Mouse (Mus musculus) intestine, embryonic 14.5 days (tissue): ENCODE measurements around the gene B4gat1. TPM values are rescaled to one million over a fixed set of nuclear protein-coding genes. Genes with fewer than 3 reads are reported as not detected.

Source experiments
- ATAC-seq: fragments of 200-750 bp; cut with Nextera tagmentation; replicated peaks from 2 replicates; pipeline ENCODE4 v1.8.0; 2017; ENCODE audit warnings: low read depth, moderate number of reproducible peaks, moderate TSS enrichment, moderate library complexity; ENCODE audit not compliant: low FRiP score, low TSS enrichment
- DNase-seq: peaks from one replicate; pipeline ENCODE4 v3.0.0-alpha.2; 2018; ENCODE audit warnings: low spot score
- H3K27ac ChIP-seq: fragments of 300-500 bp; sonication (generic); 2 replicates; pipeline ENCODE4 v1.5.1; 2014; ENCODE audit warnings: low read depth, mild to moderate bottlenecking, control low read depth
- H3K27me3 ChIP-seq: fragments of 300-500 bp; sonication (generic); replicated peaks from 2 replicates; pipeline ENCODE4 v1.6.1; 2014; ENCODE audit warnings: low read length, control low read depth; ENCODE audit not compliant: control insufficient read depth, insufficient read depth
- H3K36me3 ChIP-seq: fragments of 300-500 bp; sonication (generic); 2 replicates; pipeline ENCODE4 v1.6.1; 2014; ENCODE audit warnings: low read length, control low read depth; ENCODE audit not compliant: control insufficient read depth, insufficient read depth
- H3K4me1 ChIP-seq: fragments of 300-500 bp; sonication (generic); replicated peaks from 2 replicates; pipeline ENCODE4 v1.6.1; 2014; ENCODE audit warnings: low read length, control low read depth, mixed read lengths; ENCODE audit not compliant: control insufficient read depth, insufficient read depth
- H3K4me2 ChIP-seq: fragments of 300-500 bp; sonication (generic); 2 replicates; pipeline ENCODE4 v1.6.1; 2014; ENCODE audit warnings: low read length
- H3K4me3 ChIP-seq: fragments of 300-500 bp; sonication (generic); 2 replicates; pipeline ENCODE4 v1.5.1; 2014; ENCODE audit warnings: low read depth, low read length, control low read depth, mixed read lengths
- H3K9ac ChIP-seq: fragments of 300-500 bp; sonication (generic); 2 replicates; pipeline ENCODE4 v1.6.1; 2014; ENCODE audit warnings: mild to moderate bottlenecking, low read length
- H3K9me3 ChIP-seq: fragments of 300-500 bp; sonication (generic); 2 replicates; pipeline ENCODE4 v1.6.1; 2016; ENCODE audit warnings: low read length, control low read depth; ENCODE audit not compliant: control insufficient read depth
- WGBS: fragments of 180-500 bp; shearing (Covaris S2); extraction: QIAGEN DNeasy Blood & Tissue Kit; methylation state at CpG from one replicate; pipeline ENCODE4 v1.1.7; 2014; 5-methylcytosine and 5-hydroxymethylcytosine counted together
- polyA plus RNA-seq: library from polyadenylated mRNA; unstranded; fragments of >200 nt; fragmentation: Nextera tagmentation; extraction: Ambion mirVana; gene quantifications from 2 replicates; pipeline ENCODE4 v1.2.1, GENCODE M21; 2014

The B4gat1 gene
- polyA plus RNA-seq, 1 experiment from 2014 or later, result 39.1 TPM

DNA sequence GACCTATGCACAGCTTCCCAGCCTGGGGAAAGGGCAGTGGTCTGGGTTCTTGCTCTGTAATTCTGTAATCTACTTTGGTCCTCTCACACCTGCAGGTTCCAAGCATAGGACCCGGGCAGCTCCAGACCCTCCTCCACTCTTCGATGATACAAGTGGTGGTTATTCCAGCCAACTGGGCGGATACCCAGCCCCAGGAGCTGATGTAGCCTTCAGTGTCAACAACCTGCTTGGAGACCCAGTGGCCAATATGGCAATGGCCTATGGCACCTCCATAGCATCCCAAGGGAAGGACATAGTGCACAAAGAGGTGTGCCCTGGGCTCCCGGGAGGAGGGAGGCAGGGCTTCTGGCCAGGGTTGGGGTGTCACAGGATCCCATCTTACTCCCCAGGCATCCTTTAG lies 50.7 kb downstream of the B4gat1 start:
- DNase-seq, result no peak
- H3K4me3 ChIP-seq, result peak overlapping the region; percentile 87
- 85% methylated on average over 4 of the region's 4 CpGs for WGBS
- peaks cover 10% of the 10 kb centered on the region for H3K4me1 ChIP-seq
- H3K27ac ChIP-seq, result no peak overlapping the region
- peak overlapping the region; percentile 93 for H3K4me2 ChIP-seq
- peak overlapping the region; percentile 69; the same call in 1 of the 2 replicates for H3K9ac ChIP-seq
- ATAC-seq, result no peak
- peaks cover 22% of the 10 kb centered on the region for H3K27me3 ChIP-seq
- no peaks in the 10 kb centered on the region for H3K9me3 ChIP-seq
- H3K36me3 ChIP-seq, result peaks cover 34% of the 10 kb centered on the region

Other genes starting within 250 kb of the B4gat1 start
- gene Rbm4, start 244.9 kb upstream of the B4gat1 start, polyA plus RNA-seq, result 59.8 and 69.8 TPM in 2 replicates
- 25.7 and 29.0 TPM in 2 replicates for gene Gm21992, start 227.2 kb upstream of the B4gat1 start, polyA plus RNA-seq
- 77.1 and 82.3 TPM in 2 replicates for gene Rbm14, start 227.2 kb upstream of the B4gat1 start, polyA plus RNA-seq
- 48.8 and 49.3 TPM in 2 replicates for gene Ccs, start 199.5 kb upstream of the B4gat1 start, polyA plus RNA-seq
- 0.17 TPM in 1 of 2 replicates, not detected in the other for gene Ccdc87, start 199.5 kb upstream of the B4gat1 start, polyA plus RNA-seq
- gene Ctsf, start 183.7 kb upstream of the B4gat1 start, polyA plus RNA-seq, result 24.0 and 24.9 TPM in 2 replicates
- gene Actn3, start 160.9 kb upstream of the B4gat1 start, polyA plus RNA-seq, result 0.87 and 1.4 TPM in 2 replicates
- gene Zdhhc24, start 160.2 kb upstream of the B4gat1 start, polyA plus RNA-seq, result 9.7 and 10.9 TPM in 2 replicates
- gene Bbs1, start 132.2 kb upstream of the B4gat1 start, polyA plus RNA-seq, result 3.2 and 5.2 TPM in 2 replicates
- gene Dpp3, start 110.5 kb upstream of the B4gat1 start, polyA plus RNA-seq, result 109 and 116 TPM in 2 replicates
- 2.2 and 2.5 TPM in 2 replicates for gene Peli3, start 95.7 kb upstream of the B4gat1 start, polyA plus RNA-seq
- gene Mrpl11, start 76.7 kb upstream of the B4gat1 start, polyA plus RNA-seq, result 119 and 127 TPM in 2 replicates
- gene Npas4, start 48.5 kb upstream of the B4gat1 start, polyA plus RNA-seq, result 0.31 and 0.42 TPM in 2 replicates
- gene Slc29a2, start 15.0 kb upstream of the B4gat1 start, polyA plus RNA-seq, result 6.8 and 7.0 TPM in 2 replicates
- 1.1 and 1.6 TPM in 2 replicates for gene AC124502.3, start 65 bp downstream of the B4gat1 start, polyA plus RNA-seq
- gene Brms1, start 2.5 kb downstream of the B4gat1 start, polyA plus RNA-seq, result 49.6 and 50.8 TPM in 2 replicates
- gene Rin1, start 11.7 kb downstream of the B4gat1 start, polyA plus RNA-seq, result 2.6 and 3.8 TPM in 2 replicates
- gene Cd248, start 29.3 kb downstream of the B4gat1 start, polyA plus RNA-seq, result 69.8 and 70.2 TPM in 2 replicates
- 7.1 and 8.2 TPM in 2 replicates for gene Tmem151a, start 46.7 kb downstream of the B4gat1 start, polyA plus RNA-seq
- gene Yif1a, start 49.7 kb downstream of the B4gat1 start, polyA plus RNA-seq, result 111 and 114 TPM in 2 replicates
- gene Cnih2, start 59.7 kb downstream of the B4gat1 start, polyA plus RNA-seq, result 22.3 and 22.9 TPM in 2 replicates
- 246 and 252 TPM in 2 replicates for gene Rab1b, start 68.2 kb downstream of the B4gat1 start, polyA plus RNA-seq
- gene Klc2, start 79.7 kb downstream of the B4gat1 start, polyA plus RNA-seq, result 16.8 and 19.0 TPM in 2 replicates
- 22.9 and 23.4 TPM in 2 replicates for gene Pacs1, start 234.3 kb downstream of the B4gat1 start, polyA plus RNA-seq